In genomic region chr3:79161093-79161723, GRCm38 (mm10) we compare ENCODE assay signal across 8 mouse cellular contexts.
A peak's percentile ranks its signal among the peaks of the same experiment; 100 is the strongest.
DNase-seq lines count a peak whose midpoint lies in the region; ATAC-seq lines count a peak whose summit lies in the region.

No protein-coding gene starts in this region.

- peak; percentile 63 for ATAC-seq in midbrain, embryonic 13.5 days
- no peak for ATAC-seq in midbrain, embryonic 11.5 days (ENCODE audit: low FRiP score)
- ATAC-seq in hindbrain, embryonic 15.5 days (ENCODE audit: low FRiP score, low read depth), result peak; percentile 87
- no peak for ATAC-seq in inflammation-experienced regulatory T-cells, adult 6 months

- WGBS in midbrain, embryonic 13.5 days, result 45% methylated on average over 6 of the region's 6 CpGs
- 67% methylated on average over 6 of the region's 6 CpGs for WGBS in midbrain, embryonic 11.5 days
- 34% methylated on average over 6 of the region's 6 CpGs for WGBS in hindbrain, embryonic 15.5 days

- peak overlapping the region; percentile 58 for H3K27ac ChIP-seq in midbrain, embryonic 13.5 days
- no peak overlapping the region for H3K27ac ChIP-seq in midbrain, embryonic 11.5 days (ENCODE audit: low read depth, low read length)
- H3K27ac ChIP-seq in hindbrain, embryonic 15.5 days (replicated peaks), result peak overlapping the region; percentile 71

- peak; percentile 32 for DNase-seq in adrenal gland, adult 2 months
- no peak for DNase-seq in adrenal gland, postnatal 36 days
- no peak for DNase-seq in midbrain, embryonic 11.5 days (ENCODE audit: low spot score, missing footprints)
- DNase-seq in mesoderm, embryonic 11.5 days (ENCODE audit: low read depth, low spot score), result peak; percentile 55
- DNase-seq in right cerebral cortex, postnatal 14 days, result no peak

- peaks cover 15% of the 10 kb centered on the region for H3K4me1 ChIP-seq in midbrain, embryonic 13.5 days (replicated peaks)
- H3K4me1 ChIP-seq in midbrain, embryonic 11.5 days (ENCODE audit: control insufficient read depth, insufficient read depth, low read length), result peaks cover 5% of the 10 kb centered on the region; the same call in 1 of the 2 replicates
- peaks cover 17% of the 10 kb centered on the region for H3K4me1 ChIP-seq in hindbrain, embryonic 15.5 days (replicated peaks)

- no peaks in the 10 kb centered on the region for H3K27me3 ChIP-seq in midbrain, embryonic 13.5 days
- H3K27me3 ChIP-seq in midbrain, embryonic 11.5 days (ENCODE audit: control insufficient read depth, insufficient read depth, low read length), result no peaks in the 10 kb centered on the region
- no peaks in the 10 kb centered on the region for H3K27me3 ChIP-seq in hindbrain, embryonic 15.5 days

- H3K36me3 ChIP-seq in midbrain, embryonic 13.5 days, result no peaks in the 10 kb centered on the region
- H3K36me3 ChIP-seq in midbrain, embryonic 11.5 days (ENCODE audit: control insufficient read depth, insufficient read depth, low read length), result no peaks in the 10 kb centered on the region
- H3K36me3 ChIP-seq in hindbrain, embryonic 15.5 days, result no peaks in the 10 kb centered on the region

- no peak overlapping the region for H3K9ac ChIP-seq in midbrain, embryonic 13.5 days (replicated peaks)
- H3K9ac ChIP-seq in midbrain, embryonic 11.5 days (ENCODE audit: low read length), result no peak overlapping the region
- H3K9ac ChIP-seq in hindbrain, embryonic 15.5 days, result peak overlapping the region; percentile 31

- no peak overlapping the region for H3K4me3 ChIP-seq in midbrain, embryonic 13.5 days (replicated peaks)
- no peak overlapping the region for H3K4me3 ChIP-seq in midbrain, embryonic 11.5 days (ENCODE audit: low read depth, low read length)
- H3K4me3 ChIP-seq in hindbrain, embryonic 15.5 days, result peak overlapping the region; percentile 14

- H3K9me3 ChIP-seq in midbrain, embryonic 13.5 days, result no peaks in the 10 kb centered on the region
- no peaks in the 10 kb centered on the region for H3K9me3 ChIP-seq in midbrain, embryonic 11.5 days (ENCODE audit: control insufficient read depth, low read length)
- H3K9me3 ChIP-seq in hindbrain, embryonic 15.5 days, result no peaks in the 10 kb centered on the region

- H3K4me2 ChIP-seq in midbrain, embryonic 13.5 days (replicated peaks), result peak overlapping the region; percentile 32; the same call in 1 of the 2 replicates
- H3K4me2 ChIP-seq in midbrain, embryonic 11.5 days, result no peak overlapping the region
- peak overlapping the region; percentile 42 for H3K4me2 ChIP-seq in hindbrain, embryonic 15.5 days

Comparison
In these comparisons a context has a peak if more than half of its experiments do, and no peak if none do; other contexts are left out.
1. DNase-seq: peak in adrenal gland, adult 2 months (single experiment) and mesoderm, embryonic 11.5 days (single experiment); none in adrenal gland, postnatal 36 days (0 of 2), midbrain, embryonic 11.5 days (single experiment) and right cerebral cortex, postnatal 14 days (single experiment).
2. ATAC-seq: peak in midbrain, embryonic 13.5 days (single experiment) and hindbrain, embryonic 15.5 days (single experiment); none in midbrain, embryonic 11.5 days (single experiment) and inflammation-experienced regulatory T-cells, adult 6 months (single experiment).